In genomic region chr2:155357686-155358399, GRCm38 (mm10) we compare ENCODE assay signal across 8 mouse cellular contexts. TPM values are rescaled to one million over a fixed set of nuclear protein-coding genes. Genes with fewer than 3 reads are reported as not detected.
DNase-seq lines count a peak whose midpoint lies in the region; ATAC-seq and TF ChIP-seq lines count a peak whose summit lies in the region.

No protein-coding gene starts in this region.

- no peaks in the 10 kb centered on the region for H3K27me3 ChIP-seq in embryonic facial prominence, embryonic 11.5 days (ENCODE audit: control insufficient read depth, insufficient read depth, low read length)
- H3K27me3 ChIP-seq in liver, embryonic 12.5 days (replicated peaks), result no peaks in the 10 kb centered on the region
- no peaks in the 10 kb centered on the region for H3K27me3 ChIP-seq in small intestine, adult 2 months (ENCODE audit: control insufficient read depth, insufficient read depth, low read length)

- H3K9me3 ChIP-seq in embryonic facial prominence, embryonic 11.5 days (replicated peaks; ENCODE audit: control insufficient read depth, low read length), result no peaks in the 10 kb centered on the region
- no peaks in the 10 kb centered on the region for H3K9me3 ChIP-seq in liver, embryonic 12.5 days (replicated peaks)

- peak overlapping the region; percentile 29 for H3K4me2 ChIP-seq in embryonic facial prominence, embryonic 11.5 days (ENCODE audit: low read depth, low read length)
- H3K4me2 ChIP-seq in liver, embryonic 12.5 days, result peak overlapping the region; percentile 84

- H3K4me3 ChIP-seq in embryonic facial prominence, embryonic 11.5 days (ENCODE audit: low read depth, low read length), result peak overlapping the region; percentile 86
- H3K4me3 ChIP-seq in liver, embryonic 12.5 days, result peak overlapping the region; percentile 93
- peak overlapping the region; percentile 41 for H3K4me3 ChIP-seq in small intestine, adult 2 months (ENCODE audit: low read depth, low read length)

- no peak for TF ChIP-seq POLR2A in small intestine, adult 2 months (IDR thresholded peaks at IDR 0.05; ENCODE audit: low read depth, low read length)

- no peaks in the 10 kb centered on the region; the same call in 1 of the 2 replicates for H3K4me1 ChIP-seq in embryonic facial prominence, embryonic 11.5 days (ENCODE audit: control insufficient read depth, insufficient read depth, low read length)
- H3K4me1 ChIP-seq in liver, embryonic 12.5 days, result peaks cover 32% of the 10 kb centered on the region
- H3K4me1 ChIP-seq in small intestine, adult 2 months (ENCODE audit: control insufficient read depth, insufficient read depth, insufficient read length, low read length), result no peaks in the 10 kb centered on the region

- H3K27ac ChIP-seq in embryonic facial prominence, embryonic 11.5 days (replicated peaks; ENCODE audit: low read depth, low read length), result no peak overlapping the region
- H3K27ac ChIP-seq in liver, embryonic 12.5 days, result peak overlapping the region; percentile 78
- peak overlapping the region; percentile 83 for H3K27ac ChIP-seq in small intestine, adult 2 months (ENCODE audit: insufficient read depth, low read depth, low read length)

- TF ChIP-seq CTCF in small intestine, adult 2 months (IDR thresholded peaks at IDR 0.05; ENCODE audit: extremely low read depth, insufficient read length, insufficient replicate concordance, low read depth, low read length), result no peak

- WGBS in embryonic facial prominence, embryonic 11.5 days, result 37% methylated on average over 14 of the region's 14 CpGs
- 12% methylated on average over 14 of the region's 14 CpGs for WGBS in liver, embryonic 12.5 days (ENCODE audit: insufficient replicate concordance)
- WGBS in small intestine, adult 2 months, result 11% methylated on average over 14 of the region's 14 CpGs

- peak; percentile 9 for ATAC-seq in CD4-positive, CD25-positive, alpha-beta regulatory T cell, adult 4 months
- 0 out of 2 replicates have a peak, but pooled peaks have one; percentile 1 for ATAC-seq in embryonic facial prominence, embryonic 11.5 days (replicated peaks; ENCODE audit: insufficient number of reproducible peaks, low FRiP score, low TSS enrichment, low read depth)
- peak; percentile 48 for ATAC-seq in liver, embryonic 12.5 days

- peak overlapping the region; percentile 57 for H3K9ac ChIP-seq in embryonic facial prominence, embryonic 11.5 days (replicated peaks; ENCODE audit: low read length)
- peak overlapping the region; percentile 61 for H3K9ac ChIP-seq in liver, embryonic 12.5 days

- DNase-seq in cerebellum, adult 11 months, result peak; percentile 12
- no peak for DNase-seq in cerebellum, adult 8-10 months
- DNase-seq in embryonic facial prominence, embryonic 11.5 days (ENCODE audit: low spot score), result peak; percentile 9
- peak; percentile 12 for DNase-seq in hindlimb bud, embryonic 11.5 days (ENCODE audit: extremely low spot score, low read depth, low spot score)
- no peak for DNase-seq in urinary bladder, postnatal 25 days (ENCODE audit: low spot score)

- no peaks in the 10 kb centered on the region for H3K36me3 ChIP-seq in embryonic facial prominence, embryonic 11.5 days (replicated peaks; ENCODE audit: control insufficient read depth, insufficient read depth, low read depth, low read length)
- no peaks in the 10 kb centered on the region for H3K36me3 ChIP-seq in liver, embryonic 12.5 days
- no peaks in the 10 kb centered on the region for H3K36me3 ChIP-seq in small intestine, adult 2 months (ENCODE audit: control insufficient read depth, insufficient read depth, low read length)

RNA-seq across cellular contexts. Expression of gene Pigu, which starts 0.6 kb away (rescaled TPM):
- polyA plus RNA-seq in CD4-positive, CD25-positive, alpha-beta regulatory T cell, adult 4 months (2017; shearing (Covaris generic)), result 10 to 100 TPM; 40.1 to 41.4 TPM
- 58.4 and 60.2 TPM in 2 replicates for polyA plus RNA-seq in embryonic facial prominence, embryonic 11.5 days (2014; fragmentation: Nextera tagmentation; extraction: Ambion mirVana)
- 29.0 and 29.5 TPM in 2 replicates for polyA plus RNA-seq in liver, embryonic 12.5 days (2016; fragmentation: Nextera tagmentation; extraction: Ambion mirVana)
- 13.7 and 26.2 TPM in 2 replicates for polyA plus RNA-seq in small intestine, adult 2 months (2012; rRNA removed)

RNA-seq across cellular contexts. Expression of gene Trp53inp2, which starts 23.0 kb away (rescaled TPM):
- polyA plus RNA-seq in CD4-positive, CD25-positive, alpha-beta regulatory T cell, adult 4 months (2017; shearing (Covaris generic)), result 1 to 10 TPM; 1.2 to 1.6 TPM
- polyA plus RNA-seq in embryonic facial prominence, embryonic 11.5 days (2014; fragmentation: Nextera tagmentation; extraction: Ambion mirVana), result 28.8 and 29.5 TPM in 2 replicates
- polyA plus RNA-seq in liver, embryonic 12.5 days (2016; fragmentation: Nextera tagmentation; extraction: Ambion mirVana), result 2.5 and 3.6 TPM in 2 replicates
- 161 and 164 TPM in 2 replicates for polyA plus RNA-seq in small intestine, adult 2 months (2012; rRNA removed)

Comparison
In these comparisons a context has a peak if more than half of its experiments do, and no peak if none do; other contexts are left out.
1. DNase-seq: peak in cerebellum, adult 11 months (single experiment), embryonic facial prominence, embryonic 11.5 days (single experiment) and hindlimb bud, embryonic 11.5 days (single experiment); none in cerebellum, adult 8-10 months (single experiment) and urinary bladder, postnatal 25 days (single experiment).
2. H3K4me3 ChIP-seq: peak in every context shown above with its lines; median percentile 93 in liver, embryonic 12.5 days; 86 in embryonic facial prominence, embryonic 11.5 days; 41 in small intestine, adult 2 months.
3. Peak in every context shown above with its lines, with median percentiles within 50 percentile points of each other: ATAC-seq.